Mouse (Mus musculus) erythroblast, embryonic 14.5 days (primary cell): ENCODE data around the gene Crebl2.

Experiments
- GATA1 ChIP-seq: IDR thresholded peaks from 2 replicates; pipeline ENCODE4 v1.6.1; 2012; ENCODE audit warnings: low read length, inconsistent platforms, mixed read lengths
- TAL1 ChIP-seq: IDR thresholded peaks from 3 replicates; pipeline ENCODE4 v1.6.1; 2012; ENCODE audit warnings: low read length, inconsistent platforms, mixed read lengths

GRCm38 (mm10) chr6:134897443-134898094, 67.6 kb downstream of the Crebl2 start:
- TF ChIP-seq GATA1 (no peak), TAL1 (no peak)
